Mouse (Mus musculus): Measurements from ENCODE around the gene Slco3a1. TPM values are rescaled to one million over a fixed set of nuclear protein-coding genes. Genes with fewer than 3 reads are reported as not detected.

The Slco3a1 gene
- polyA plus RNA-seq, 1 experiment: 5.8 TPM

GRCm38 (mm10) chr7:74377909-74378308 is 176.7 kb downstream of the Slco3a1 start:
- Histone ChIP-seq H3K27ac (ENCODE audit: control insufficient read depth, insufficient read depth, low read depth, low read length, poor library complexity) (no peak overlapping the region), H3K4me1 (ENCODE audit: control insufficient read depth, insufficient read depth, low read length) (no peaks in the 10 kb centered on the region), H3K4me3 (replicated peaks; ENCODE audit: control insufficient read depth, low read depth, low read length) (no peak overlapping the region)
- WGBS: 53% methylated on average over 10 of the region's 10 CpGs
- TF ChIP-seq CTCF (IDR thresholded peaks at IDR 0.05; ENCODE audit: control insufficient read depth, insufficient read depth, low read length) (no peak), POLR2A (IDR thresholded peaks at IDR 0.05; ENCODE audit: borderline replicate concordance, control insufficient read depth, low read depth, low read length) (no peak)

- 79% methylated on average over 12 of the region's 12 CpGs for WGBS
- no peaks in the 10 kb centered on the region for H3K4me1 ChIP-seq (ENCODE audit: control insufficient read depth, insufficient read depth, low read length)
- no peak overlapping the region for H3K27ac ChIP-seq (ENCODE audit: control insufficient read depth, insufficient read depth, low read depth, low read length, poor library complexity)
- no peak for TF ChIP-seq POLR2A (IDR thresholded peaks at IDR 0.05; ENCODE audit: borderline replicate concordance, control insufficient read depth, low read depth, low read length)
- TF ChIP-seq CTCF (IDR thresholded peaks at IDR 0.05; ENCODE audit: control insufficient read depth, insufficient read depth, low read length): no peak
- H3K4me3 ChIP-seq (replicated peaks; ENCODE audit: control insufficient read depth, low read depth, low read length): no peak overlapping the region
These were observed 178.1 kb downstream of the Slco3a1 start for GRCm38 (mm10) chr7:74376397-74377044.

GRCm38 (mm10) chr7:74375174-74375957 is 179.2 kb downstream of the Slco3a1 start:
- Histone ChIP-seq H3K4me3 (replicated peaks; ENCODE audit: control insufficient read depth, low read depth, low read length) (no peak overlapping the region), H3K27ac (ENCODE audit: control insufficient read depth, insufficient read depth, low read depth, low read length, poor library complexity) (no peak overlapping the region), H3K4me1 (ENCODE audit: control insufficient read depth, insufficient read depth, low read length) (no peaks in the 10 kb centered on the region)
- TF ChIP-seq CTCF (IDR thresholded peaks at IDR 0.05; ENCODE audit: control insufficient read depth, insufficient read depth, low read length): no peak
- TF ChIP-seq POLR2A (IDR thresholded peaks at IDR 0.05; ENCODE audit: borderline replicate concordance, control insufficient read depth, low read depth, low read length): no peak
- WGBS: 72% methylated on average over 14 of the region's 14 CpGs

GRCm38 (mm10) chr7:74373056-74373455 is 181.5 kb downstream of the Slco3a1 start:
- H3K27ac ChIP-seq (ENCODE audit: control insufficient read depth, insufficient read depth, low read depth, low read length, poor library complexity): no peak overlapping the region
- TF ChIP-seq POLR2A (IDR thresholded peaks at IDR 0.05; ENCODE audit: borderline replicate concordance, control insufficient read depth, low read depth, low read length): no peak
- TF ChIP-seq CTCF (IDR thresholded peaks at IDR 0.05; ENCODE audit: control insufficient read depth, insufficient read depth, low read length): no peak
- H3K4me1 ChIP-seq (ENCODE audit: control insufficient read depth, insufficient read depth, low read length): no peaks in the 10 kb centered on the region
- H3K4me3 ChIP-seq (replicated peaks; ENCODE audit: control insufficient read depth, low read depth, low read length): no peak overlapping the region
- WGBS: 44% methylated on average over 6 of the region's 6 CpGs

- no peak overlapping the region for H3K27ac ChIP-seq (ENCODE audit: control insufficient read depth, insufficient read depth, low read depth, low read length, poor library complexity)
- H3K4me1 ChIP-seq (ENCODE audit: control insufficient read depth, insufficient read depth, low read length): no peaks in the 10 kb centered on the region
- WGBS: 18% methylated on average over 6 of the region's 6 CpGs
- H3K4me3 ChIP-seq (replicated peaks; ENCODE audit: control insufficient read depth, low read depth, low read length): no peak overlapping the region
- TF ChIP-seq POLR2A (IDR thresholded peaks at IDR 0.05; ENCODE audit: borderline replicate concordance, control insufficient read depth, low read depth, low read length): no peak
- no peak for TF ChIP-seq CTCF (IDR thresholded peaks at IDR 0.05; ENCODE audit: control insufficient read depth, insufficient read depth, low read length)
These were observed 182.4 kb downstream of the Slco3a1 start for GRCm38 (mm10) chr7:74372141-74372582.

GRCm38 (mm10) chr7:74371656-74372055 is 182.9 kb downstream of the Slco3a1 start:
- no peak overlapping the region for H3K27ac ChIP-seq (ENCODE audit: control insufficient read depth, insufficient read depth, low read depth, low read length, poor library complexity)

GRCm38 (mm10) chr7:74371208-74371607 is 183.4 kb downstream of the Slco3a1 start:
- no peak overlapping the region for H3K4me3 ChIP-seq (replicated peaks; ENCODE audit: control insufficient read depth, low read depth, low read length)
- TF ChIP-seq CTCF (IDR thresholded peaks at IDR 0.05; ENCODE audit: control insufficient read depth, insufficient read depth, low read length): no peak
- WGBS: 47% methylated on average over 2 of the region's 2 CpGs
- H3K27ac ChIP-seq (ENCODE audit: control insufficient read depth, insufficient read depth, low read depth, low read length, poor library complexity): no peak overlapping the region
- H3K4me1 ChIP-seq (ENCODE audit: control insufficient read depth, insufficient read depth, low read length): no peaks in the 10 kb centered on the region

More at GRCm38 (mm10) chr7:74371656-74372055, 182.9 kb downstream of the Slco3a1 start:
- TF ChIP-seq POLR2A (IDR thresholded peaks at IDR 0.05; ENCODE audit: borderline replicate concordance, control insufficient read depth, low read depth, low read length) (no peak), CTCF (IDR thresholded peaks at IDR 0.05; ENCODE audit: control insufficient read depth, insufficient read depth, low read length) (no peak)
- Histone ChIP-seq H3K4me3 (replicated peaks; ENCODE audit: control insufficient read depth, low read depth, low read length) (no peak overlapping the region), H3K4me1 (ENCODE audit: control insufficient read depth, insufficient read depth, low read length) (no peaks in the 10 kb centered on the region)
- WGBS: 27% methylated on average over 2 of the region's 2 CpGs

- no peak overlapping the region for H3K4me3 ChIP-seq (replicated peaks; ENCODE audit: control insufficient read depth, low read depth, low read length)
- no peaks in the 10 kb centered on the region for H3K4me1 ChIP-seq (ENCODE audit: control insufficient read depth, insufficient read depth, low read length)
- TF ChIP-seq POLR2A (IDR thresholded peaks at IDR 0.05; ENCODE audit: borderline replicate concordance, control insufficient read depth, low read depth, low read length): no peak
- TF ChIP-seq CTCF (IDR thresholded peaks at IDR 0.05; ENCODE audit: control insufficient read depth, insufficient read depth, low read length): 0 out of 2 replicates have a peak, but pooled peaks have one; percentile 0
- H3K27ac ChIP-seq (ENCODE audit: control insufficient read depth, insufficient read depth, low read depth, low read length, poor library complexity): no peak overlapping the region
- WGBS: 78% methylated on average over 4 of the region's 4 CpGs
These were observed 184.9 kb downstream of the Slco3a1 start for GRCm38 (mm10) chr7:74369657-74370056.

Data from bone marrow, adult 2 months (tissue).